Mouse (Mus musculus) limb, embryonic 14.5 days (tissue): ENCODE measurements around the gene Lrrc59. TPM values are rescaled to one million over a fixed set of nuclear protein-coding genes. Genes with fewer than 3 reads are reported as not detected.

Experiments
- ATAC-seq: fragments of 200-750 bp; cut with Nextera tagmentation; 2 replicates; pipeline ENCODE4 v1.8.0; 2017; ENCODE audit warnings: low read depth, moderate number of reproducible peaks, moderate TSS enrichment; ENCODE audit not compliant: low FRiP score
- DNase-seq: peaks from one replicate; pipeline ENCODE4 v3.0.0-alpha.2; 2015; ENCODE audit warnings: low spot score
- H3K27ac ChIP-seq: fragments of 300-500 bp; sonication (generic); replicated peaks from 2 replicates; pipeline ENCODE4 v1.5.1; 2014; ENCODE audit warnings: low read depth, mild to moderate bottlenecking, low read length, moderate library complexity, mixed read lengths
- H3K27me3 ChIP-seq: fragments of 300-500 bp; sonication (generic); 2 replicates; pipeline ENCODE4 v1.6.1; 2014; ENCODE audit warnings: low read length, mixed read lengths; ENCODE audit not compliant: control insufficient read depth, insufficient read depth
- H3K36me3 ChIP-seq: fragments of 300-500 bp; sonication (generic); 2 replicates; pipeline ENCODE4 v1.6.1; 2014; ENCODE audit warnings: mild to moderate bottlenecking, low read length, moderate library complexity, mixed read lengths; ENCODE audit not compliant: control insufficient read depth, insufficient read depth
- H3K4me1 ChIP-seq: fragments of 300-500 bp; sonication (generic); 2 replicates; pipeline ENCODE4 v1.6.1; 2014; ENCODE audit warnings: antibody characterized with exemption, low read length, mixed read lengths; ENCODE audit not compliant: control insufficient read depth, insufficient read depth
- H3K4me2 ChIP-seq: fragments of 300-500 bp; sonication (generic); replicated peaks from 2 replicates; pipeline ENCODE4 v1.6.1; 2014; ENCODE audit warnings: low read depth, mild to moderate bottlenecking, low read length, moderate library complexity; ENCODE audit not compliant: severe bottlenecking
- H3K4me3 ChIP-seq: fragments of 300-500 bp; sonication (generic); replicated peaks from 2 replicates; pipeline ENCODE4 v1.5.1; 2014; ENCODE audit warnings: low read length
- H3K9ac ChIP-seq: fragments of 300-500 bp; sonication (generic); 2 replicates; pipeline ENCODE4 v1.6.1; 2014; ENCODE audit warnings: mild to moderate bottlenecking, low read depth, low read length, moderate library complexity; ENCODE audit not compliant: severe bottlenecking
- H3K9me3 ChIP-seq: fragments of 300-500 bp; sonication (generic); 2 replicates; pipeline ENCODE4 v1.6.1; 2016; ENCODE audit warnings: low read length; ENCODE audit not compliant: control insufficient read depth
- POLR2A ChIP-seq: fragments of 200-500 bp; IDR thresholded peaks from 2 replicates; pipeline ENCODE4 v1.8.0; 2012; ENCODE audit warnings: inconsistent platforms, mild to moderate bottlenecking, moderate library complexity, borderline replicate concordance; ENCODE audit not compliant: insufficient read depth, insufficient read length; ENCODE audit errors: extremely low read depth
- WGBS: fragments of 180-500 bp; shearing (Covaris S2); extraction: QIAGEN DNeasy Blood & Tissue Kit; methylation state at CpG from one replicate; pipeline ENCODE4 v1.1.7; 2014; 5-methylcytosine and 5-hydroxymethylcytosine counted together
- polyA plus RNA-seq, 2 experiments: library from polyadenylated mRNA; depleted of rRNA in 1 of 2; stranded (reverse) in 1 of 2; unstranded in 1 of 2; fragments of >200 nt; fragmentation: Nextera tagmentation in 1 of 2; extraction: Ambion mirVana in 1 of 2; gene quantifications; 2 replicates each; pipeline versions ENCODE4 v1.2.1 to v1.2.3; 2012 to 2014

The Lrrc59 gene
- polyA plus RNA-seq (2012; rRNA removed) (149 TPM in 2 replicates), polyA plus RNA-seq (2014; fragmentation: Nextera tagmentation; extraction: Ambion mirVana) (197 and 200 TPM in 2 replicates)

DNA sequence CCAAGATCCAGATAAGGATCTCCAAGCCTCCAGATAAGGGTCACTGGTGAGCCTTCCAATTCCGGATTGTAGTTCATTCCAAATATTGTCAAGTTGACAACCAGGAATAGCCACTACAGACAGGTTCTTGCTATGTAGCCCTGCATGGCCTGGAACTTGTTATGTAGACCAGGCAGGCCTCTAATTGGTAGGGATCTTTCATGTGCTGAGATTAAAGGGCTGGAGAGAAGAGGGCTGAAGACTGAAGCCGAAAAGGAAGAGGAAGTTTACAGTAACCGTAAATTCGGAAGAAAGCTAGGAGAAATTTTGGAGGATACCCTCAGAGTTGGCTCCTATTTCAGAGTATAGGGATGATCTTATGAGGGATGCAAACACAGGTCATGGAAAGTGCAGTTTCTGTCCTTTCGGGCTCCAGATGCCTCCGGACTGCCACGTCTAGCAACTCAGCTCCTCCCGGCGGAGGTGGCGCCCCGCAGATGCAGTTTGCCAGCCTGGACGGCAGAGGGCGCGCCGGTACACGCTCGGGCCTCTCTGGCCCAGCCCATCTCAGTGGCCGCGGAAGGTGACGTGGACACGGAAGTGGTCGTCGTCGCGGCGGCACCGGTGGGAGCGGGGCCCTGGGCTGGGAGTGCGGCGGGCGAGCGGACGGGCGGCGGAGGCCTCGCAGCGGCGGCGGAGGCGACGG, at the start of gene Lrrc59:
Gene Lrrc59 (plus strand): TSS at position 569 of the 685 bp plus-strand sequence.
- Histone ChIP-seq H3K27ac (peak within 1 kb of the TSS; percentile 80), H3K9ac (peak within 1 kb of the TSS; percentile 90), H3K4me2 (peak within 1 kb of the TSS; percentile 79), H3K9me3 (no peaks in the 10 kb centered on the region), H3K4me3 (peak within 1 kb of the TSS; percentile 100), H3K4me1 (peaks cover 10% of the 10 kb centered on the region), H3K36me3 (peaks cover 30% of the 10 kb centered on the region), H3K27me3 (no peaks in the 10 kb centered on the region)
- ATAC-seq (peak; percentile 97), DNase-seq (peak; percentile 87)
- 7% methylated on average over 20 of the region's 41 CpGs for WGBS
- peak; percentile 55; the same call in 1 of the 2 replicates for TF ChIP-seq POLR2A

DNA sequence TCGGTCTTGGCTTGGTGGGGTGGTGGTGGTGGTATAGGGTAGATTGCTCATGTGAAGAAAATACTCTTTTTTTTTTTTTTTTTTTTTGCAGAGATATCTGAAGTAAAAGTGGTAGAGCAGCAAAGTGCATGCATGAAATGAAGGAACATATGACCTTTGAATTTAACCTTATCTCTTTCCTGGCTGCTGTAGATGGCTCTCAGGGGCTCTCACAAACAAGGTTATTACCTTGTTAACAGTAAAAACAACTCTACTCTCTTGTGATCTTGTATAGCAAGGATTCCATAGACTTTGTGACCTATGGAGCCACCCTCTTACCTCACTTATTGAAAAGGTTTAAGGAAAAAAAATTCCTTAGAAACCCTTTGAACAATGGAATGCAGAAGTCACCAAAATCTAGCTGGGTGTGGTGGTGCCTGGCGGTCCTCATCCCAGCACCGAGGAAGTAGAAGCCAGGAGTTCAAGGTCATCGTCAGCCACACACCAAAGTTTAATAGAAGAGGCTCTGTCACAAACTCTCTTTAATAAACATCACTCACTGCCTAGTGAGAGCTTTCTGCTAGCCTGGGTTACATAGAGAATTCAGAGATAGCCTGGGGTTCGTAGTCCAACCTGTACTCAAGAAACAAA, 49.3 kb upstream of the Lrrc59 start:
- Histone ChIP-seq H3K36me3 (no peaks in the 10 kb centered on the region), H3K27ac (no peak overlapping the region), H3K9ac (no peak overlapping the region), H3K4me2 (no peak overlapping the region), H3K4me1 (peaks cover 7% of the 10 kb centered on the region), H3K4me3 (no peak overlapping the region), H3K9me3 (no peaks in the 10 kb centered on the region), H3K27me3 (no peaks in the 10 kb centered on the region)
- no peak for ATAC-seq
- 91% methylated on average over 5 of the region's 5 CpGs for WGBS
- TF ChIP-seq POLR2A: no peak
- DNase-seq: no peak

DNA sequence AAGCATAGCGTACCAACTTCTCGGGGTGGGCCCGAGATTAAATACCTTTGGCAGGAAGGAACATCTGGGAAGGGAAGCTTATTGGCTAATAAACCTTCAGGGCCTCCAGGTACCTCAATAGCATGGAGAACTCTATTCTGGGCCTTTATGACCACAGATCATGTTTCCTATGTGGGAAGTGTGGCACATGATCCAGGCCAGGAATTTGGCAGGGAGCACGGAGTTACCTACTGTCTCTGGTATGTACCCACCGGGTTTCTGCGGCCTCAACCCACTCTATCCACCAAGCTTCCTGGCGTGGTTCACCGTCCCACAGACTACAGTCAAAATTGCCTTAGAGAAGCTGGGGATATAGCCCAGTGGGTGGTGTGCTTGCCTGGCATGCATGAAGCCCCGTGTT, 44.5 kb upstream of the Lrrc59 start:
- no peak overlapping the region for H3K9ac ChIP-seq
- no peaks in the 10 kb centered on the region for H3K9me3 ChIP-seq
- H3K36me3 ChIP-seq: no peaks in the 10 kb centered on the region
- ATAC-seq (peak; percentile 86), DNase-seq (peak; percentile 61)
- 37% methylated on average over 9 of the region's 9 CpGs for WGBS
- no peak for TF ChIP-seq POLR2A
- no peak overlapping the region for H3K4me2 ChIP-seq
- H3K4me1 ChIP-seq: peaks cover 7% of the 10 kb centered on the region
- H3K4me3 ChIP-seq: no peak overlapping the region
- H3K27ac ChIP-seq: peak overlapping the region; percentile 26; the same call in 1 of the 2 replicates
- no peaks in the 10 kb centered on the region for H3K27me3 ChIP-seq

DNA sequence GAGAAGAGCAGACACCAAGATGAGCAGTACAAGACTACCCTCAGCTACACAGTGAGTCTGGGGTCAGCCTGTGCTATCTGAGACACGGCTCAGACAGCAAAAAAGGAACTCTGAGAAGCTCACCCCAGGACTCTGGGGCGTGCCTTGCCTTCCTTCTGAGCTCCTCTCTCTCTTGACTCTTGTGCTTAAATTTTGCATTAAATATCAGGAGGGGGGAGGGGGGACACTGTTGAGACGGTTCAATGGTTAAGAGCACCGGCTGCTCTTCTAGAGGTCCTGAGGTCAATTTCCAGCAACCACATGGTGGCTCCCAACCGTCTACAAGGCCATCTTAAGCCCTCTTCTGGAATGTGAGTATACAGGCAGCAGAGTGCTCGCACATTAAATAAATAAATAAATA, 42.1 kb upstream of the Lrrc59 start:
- no peak for TF ChIP-seq POLR2A
- H3K27ac ChIP-seq: no peak overlapping the region
- H3K4me3 ChIP-seq: no peak overlapping the region
- no peaks in the 10 kb centered on the region for H3K27me3 ChIP-seq
- ATAC-seq (no peak), DNase-seq (no peak)
- H3K4me2 ChIP-seq: no peak overlapping the region
- H3K4me1 ChIP-seq: peaks cover 7% of the 10 kb centered on the region
- H3K9ac ChIP-seq: no peak overlapping the region
- H3K36me3 ChIP-seq: 0 out of 2 replicates have a peak, but pooled peaks cover 5% of the 10 kb centered on the region
- 83% methylated on average over 6 of the region's 6 CpGs for WGBS
- no peaks in the 10 kb centered on the region for H3K9me3 ChIP-seq

GRCm38 (mm10) chr11:94596311-94596852, 33.2 kb upstream of the Lrrc59 start:
- DNase-seq: no peak
- no peak overlapping the region for H3K27ac ChIP-seq
- ATAC-seq: no peak
- no peaks in the 10 kb centered on the region for H3K9me3 ChIP-seq
- no peak overlapping the region for H3K4me3 ChIP-seq
- H3K36me3 ChIP-seq: peaks cover 2% of the 10 kb centered on the region; the same call in 1 of the 2 replicates
- H3K9ac ChIP-seq: no peak overlapping the region
- WGBS: 71% methylated on average over 7 of the region's 7 CpGs
- H3K4me1 ChIP-seq: no peaks in the 10 kb centered on the region; the same call in 1 of the 2 replicates
- no peak for TF ChIP-seq POLR2A
- no peaks in the 10 kb centered on the region for H3K27me3 ChIP-seq
- H3K4me2 ChIP-seq: no peak overlapping the region
